Mouse (Mus musculus): ENCODE results near the gene Avl9. TPM values are rescaled to one million over a fixed set of nuclear protein-coding genes. Genes with fewer than 3 reads are reported as not detected.
A peak's percentile ranks its signal among the peaks of the same experiment; 100 is the strongest.

Avl9 gene
- polyA plus RNA-seq (2015; fragmentation: Nextera tagmentation; extraction: Ambion mirVana): 26.5 and 29.5 TPM in 2 replicates

- Histone ChIP-seq H3K4me1 (replicated peaks) (peaks cover 16% of the 10 kb centered on the region), H3K4me2 (peak within 1 kb of the TSS; percentile 73), H3K27me3 (no peaks in the 10 kb centered on the region), H3K4me3 (peak within 1 kb of the TSS; percentile 74), H3K9me3 (no peaks in the 10 kb centered on the region), H3K27ac (replicated peaks) (peak within 1 kb of the TSS; percentile 96), H3K9ac (peak within 1 kb of the TSS; percentile 83), H3K36me3 (peaks cover 3% of the 10 kb centered on the region; the same call in 1 of the 2 replicates)
- ATAC-seq (ENCODE audit: low read depth): peak; percentile 96
- under 1% methylated on average over 63 of the region's 64 CpGs for WGBS
Observed at GRCm38 (mm10) chr6:56714574-56715269, at the start of gene Avl9. Avl9 (plus strand) TSS chr6:56714899.

DNA sequence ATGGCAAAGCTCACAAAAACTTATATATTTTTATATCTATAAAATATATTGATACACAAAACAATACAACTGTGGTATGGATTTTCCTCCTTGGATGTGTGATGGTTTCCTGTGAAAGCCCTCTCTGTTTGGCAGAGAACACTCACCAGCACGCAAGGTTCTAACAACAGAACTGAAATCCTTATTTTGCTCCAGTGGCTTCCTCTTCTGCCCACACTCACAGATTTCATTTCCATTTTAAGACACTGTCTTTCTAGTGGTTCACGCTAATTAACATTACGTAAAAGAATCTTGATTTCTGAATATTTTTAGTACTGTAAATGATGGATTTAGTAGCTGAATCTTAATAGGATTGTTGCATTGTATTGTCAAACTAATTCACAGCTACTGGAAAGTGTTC, 26.5 kb upstream of the Avl9 start:
- Histone ChIP-seq H3K9ac (no peak overlapping the region), H3K36me3 (no peaks in the 10 kb centered on the region), H3K9me3 (no peaks in the 10 kb centered on the region), H3K4me1 (replicated peaks) (0 out of 2 replicates have a peak, but pooled peaks cover 3% of the 10 kb centered on the region), H3K4me2 (no peak overlapping the region), H3K27me3 (peaks cover 3% of the 10 kb centered on the region; the same call in 1 of the 2 replicates), H3K4me3 (no peak overlapping the region), H3K27ac (replicated peaks) (no peak overlapping the region)
- 89% methylated on average over 3 of the region's 3 CpGs for WGBS
- ATAC-seq (ENCODE audit: low read depth): no peak

- ATAC-seq (ENCODE audit: low read depth): peak; percentile 40; the same call in 1 of the 2 replicates
- 4% methylated on average over 2 of the region's 2 CpGs for WGBS
- no peak overlapping the region for H3K4me2 ChIP-seq
- H3K27ac ChIP-seq (replicated peaks): no peak overlapping the region
- no peak overlapping the region for H3K9ac ChIP-seq
- peaks cover 3% of the 10 kb centered on the region; the same call in 1 of the 2 replicates for H3K27me3 ChIP-seq
- no peak overlapping the region for H3K4me3 ChIP-seq
- no peaks in the 10 kb centered on the region for H3K36me3 ChIP-seq
- no peaks in the 10 kb centered on the region for H3K9me3 ChIP-seq
- 0 out of 2 replicates have a peak, but pooled peaks cover 2% of the 10 kb centered on the region for H3K4me1 ChIP-seq (replicated peaks)
Observed at GRCm38 (mm10) chr6:56691205-56691604, 23.5 kb upstream of the Avl9 start.

- no peak overlapping the region for H3K27ac ChIP-seq (replicated peaks)
- no peaks in the 10 kb centered on the region for H3K36me3 ChIP-seq
- H3K27me3 ChIP-seq: peaks cover 3% of the 10 kb centered on the region; the same call in 1 of the 2 replicates
- H3K4me3 ChIP-seq: no peak overlapping the region
- no peaks in the 10 kb centered on the region for H3K4me1 ChIP-seq (replicated peaks)
- WGBS: 79% methylated on average over 4 of the region's 4 CpGs
- no peaks in the 10 kb centered on the region for H3K9me3 ChIP-seq
- no peak overlapping the region for H3K4me2 ChIP-seq
- no peak for ATAC-seq (ENCODE audit: low read depth)
- no peak overlapping the region for H3K9ac ChIP-seq
Observed at GRCm38 (mm10) chr6:56692445-56692844, 22.3 kb upstream of the Avl9 start.

- 1% methylated on average over 46 of the region's 46 CpGs for WGBS
- H3K36me3 ChIP-seq: 0 out of 2 replicates have a peak, but pooled peaks cover 3% of the 10 kb centered on the region
- peak within 1 kb of the TSS; percentile 89 for H3K4me2 ChIP-seq
- H3K4me3 ChIP-seq: peak within 1 kb of the TSS; percentile 73
- no peaks in the 10 kb centered on the region for H3K9me3 ChIP-seq
- ATAC-seq (ENCODE audit: low read depth): peak; percentile 89
- H3K4me1 ChIP-seq (replicated peaks): peaks cover 7% of the 10 kb centered on the region
- H3K27me3 ChIP-seq: no peaks in the 10 kb centered on the region
- peak within 1 kb of the TSS; percentile 77 for H3K9ac ChIP-seq
- no peak within 1 kb of the TSS for H3K27ac ChIP-seq (replicated peaks)
Observed at GRCm38 (mm10) chr6:56703931-56704900, 10.5 kb upstream of the Avl9 start, which contains the start of gene Lsm5. Lsm5 (minus strand) TSS chr6:56704710.

- Histone ChIP-seq H3K4me1 (replicated peaks) (peaks cover 16% of the 10 kb centered on the region), H3K4me2 (peak overlapping the region; percentile 73), H3K9me3 (no peaks in the 10 kb centered on the region), H3K4me3 (peak overlapping the region; percentile 74), H3K27me3 (no peaks in the 10 kb centered on the region), H3K36me3 (peaks cover 2% of the 10 kb centered on the region; the same call in 1 of the 2 replicates), H3K27ac (replicated peaks) (no peak overlapping the region), H3K9ac (no peak overlapping the region)
- 51% methylated on average over 7 of the region's 7 CpGs for WGBS
- no peak for ATAC-seq (ENCODE audit: low read depth)
Observed at GRCm38 (mm10) chr6:56714186-56714573, 519 bp upstream of the Avl9 start.

- H3K4me1 ChIP-seq (replicated peaks): peaks cover 16% of the 10 kb centered on the region
- peak overlapping the region; percentile 74 for H3K4me3 ChIP-seq
- ATAC-seq (ENCODE audit: low read depth): peak; percentile 74; the same call in 1 of the 2 replicates
- H3K4me2 ChIP-seq: peak overlapping the region; percentile 73
- peaks cover 3% of the 10 kb centered on the region; the same call in 1 of the 2 replicates for H3K36me3 ChIP-seq
- H3K27me3 ChIP-seq: no peaks in the 10 kb centered on the region
- peak overlapping the region; percentile 83 for H3K9ac ChIP-seq
- H3K9me3 ChIP-seq: no peaks in the 10 kb centered on the region
- under 1% methylated on average over 25 of the region's 25 CpGs for WGBS
- peak overlapping the region; percentile 96 for H3K27ac ChIP-seq (replicated peaks)
Observed at GRCm38 (mm10) chr6:56715270-56715666, 569 bp downstream of the Avl9 start.

GRCm38 (mm10) chr6:56719071-56719470, 4.4 kb downstream of the Avl9 start:
- Histone ChIP-seq H3K9ac (no peak overlapping the region), H3K4me2 (no peak overlapping the region), H3K4me3 (no peak overlapping the region), H3K9me3 (no peaks in the 10 kb centered on the region), H3K36me3 (peaks cover 12% of the 10 kb centered on the region), H3K4me1 (replicated peaks) (peaks cover 28% of the 10 kb centered on the region), H3K27me3 (no peaks in the 10 kb centered on the region), H3K27ac (replicated peaks) (no peak overlapping the region)
- WGBS: 93% methylated on average over 1 of the region's 1 CpGs
- no peak for ATAC-seq (ENCODE audit: low read depth)

DNA sequence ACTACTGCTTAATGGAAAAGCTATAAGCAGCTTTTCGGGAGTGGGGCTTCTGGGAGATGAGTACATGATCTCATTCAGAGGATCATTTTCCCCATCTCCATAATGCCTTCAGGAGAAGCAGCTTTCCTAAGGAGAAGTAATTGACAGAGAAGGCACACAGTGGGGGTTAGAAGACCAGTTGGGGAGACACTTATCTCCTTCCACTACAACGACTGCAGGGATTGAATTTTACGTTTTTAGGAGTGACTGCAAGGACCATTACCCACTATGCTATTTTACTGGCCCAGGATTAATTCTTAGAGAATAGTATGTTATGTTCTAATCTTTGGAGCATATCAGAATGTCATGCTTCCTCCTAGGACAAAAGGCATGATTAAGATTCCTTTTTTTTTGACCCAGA, 6.2 kb downstream of the Avl9 start:
- Histone ChIP-seq H3K27ac (replicated peaks) (peak overlapping the region; percentile 65), H3K4me2 (no peak overlapping the region), H3K27me3 (no peaks in the 10 kb centered on the region), H3K4me3 (no peak overlapping the region), H3K4me1 (replicated peaks) (peaks cover 28% of the 10 kb centered on the region), H3K36me3 (peaks cover 24% of the 10 kb centered on the region), H3K9ac (no peak overlapping the region), H3K9me3 (no peaks in the 10 kb centered on the region)
- 40% methylated on average over 3 of the region's 3 CpGs for WGBS
- ATAC-seq (ENCODE audit: low read depth): peak; percentile 55; the same call in 1 of the 2 replicates

DNA sequence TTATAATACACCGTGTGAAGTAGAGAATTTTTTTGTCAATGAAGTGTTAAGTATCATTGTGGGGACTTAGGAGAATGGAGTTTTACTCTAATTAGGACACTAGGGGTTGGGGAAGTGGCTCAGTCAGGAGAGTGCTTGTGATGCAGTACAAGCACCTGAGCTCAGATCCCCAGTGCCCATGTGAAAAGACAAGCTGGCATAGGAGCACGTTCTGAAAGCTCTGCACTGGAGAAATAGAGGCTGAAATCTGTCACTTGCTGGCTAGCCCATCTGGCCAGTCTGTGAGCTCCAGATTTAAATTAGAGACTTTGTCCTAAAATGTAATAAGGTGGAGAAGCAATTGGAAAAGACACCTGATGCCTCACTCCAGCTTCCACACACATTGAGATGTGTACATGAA, 17.8 kb downstream of the Avl9 start:
- Histone ChIP-seq H3K4me2 (no peak overlapping the region), H3K27ac (replicated peaks) (no peak overlapping the region), H3K36me3 (peaks cover 78% of the 10 kb centered on the region), H3K9ac (no peak overlapping the region), H3K27me3 (no peaks in the 10 kb centered on the region), H3K9me3 (no peaks in the 10 kb centered on the region), H3K4me3 (no peak overlapping the region), H3K4me1 (replicated peaks) (no peaks in the 10 kb centered on the region)
- 69% methylated on average over 2 of the region's 2 CpGs for WGBS
- no peak for ATAC-seq (ENCODE audit: low read depth)

- no peak overlapping the region for H3K27ac ChIP-seq (replicated peaks)
- H3K4me3 ChIP-seq: no peak overlapping the region
- no peaks in the 10 kb centered on the region for H3K9me3 ChIP-seq
- no peaks in the 10 kb centered on the region for H3K4me1 ChIP-seq (replicated peaks)
- H3K4me2 ChIP-seq: no peak overlapping the region
- peaks cover 33% of the 10 kb centered on the region for H3K36me3 ChIP-seq
- no peak overlapping the region for H3K9ac ChIP-seq
- 68% methylated on average over 5 of the region's 5 CpGs for WGBS
- ATAC-seq (ENCODE audit: low read depth): no peak
- no peaks in the 10 kb centered on the region for H3K27me3 ChIP-seq
Observed at GRCm38 (mm10) chr6:56745950-56746543, 31.3 kb downstream of the Avl9 start.
